Mouse (Mus musculus) MEL (cell line): ENCODE measurements around the gene Ccdc173. TPM values are rescaled to one million over a fixed set of nuclear protein-coding genes. Genes with fewer than 3 reads are reported as not detected.

ENCODE experiments used
- DNase-seq: peaks from one replicate; pipeline ENCODE4 v3.0.0; 2011; ENCODE audit warnings: low read depth, low spot score
- H3K27ac ChIP-seq: 2 replicates; pipeline ENCODE4 v1.5.1; 2012; ENCODE audit warnings: low read depth, mild to moderate bottlenecking, control low read depth, low read length, moderate library complexity; ENCODE audit not compliant: control insufficient read depth
- H3K27me3 ChIP-seq, 2 experiments: fragments of 150-350 bp in 1 of 2; sonication (generic) in 1 of 2; 2 replicates each; pipeline ENCODE4 v1.6.1; 2012; ENCODE audit warnings: low read length in 2 of 2, mild to moderate bottlenecking in 2 of 2, improper control_type of control experiment in 1 of 2, moderate library complexity in 1 of 2; ENCODE audit not compliant: insufficient read depth in 2 of 2, control insufficient read depth in 1 of 2
- H3K36me3 ChIP-seq, 2 experiments: 2 replicates each; pipeline ENCODE4 v1.6.1; 2012 to 2014; ENCODE audit warnings: low read length in 2 of 2, improper control_type of control experiment in 1 of 2, inconsistent platforms in 1 of 2, mild to moderate bottlenecking in 1 of 2; ENCODE audit not compliant: insufficient read depth in 2 of 2, control insufficient read depth in 1 of 2
- H3K4me1 ChIP-seq, 2 experiments: fragments of 150-350 bp in 1 of 2; sonication (generic) in 1 of 2; 2 replicates each; pipeline ENCODE4 v1.6.1; 2012; ENCODE audit warnings: low read length in 2 of 2, improper control_type of control experiment in 1 of 2, mild to moderate bottlenecking in 1 of 2; ENCODE audit not compliant: insufficient read depth in 2 of 2, control insufficient read depth in 1 of 2
- H3K4me3 ChIP-seq, 2 experiments: fragments of 150-350 bp in 1 of 2; sonication (generic) in 1 of 2; 2 replicates each; pipeline ENCODE4 v1.5.1; 2012; ENCODE audit warnings: low read depth in 2 of 2, low read length in 2 of 2, mild to moderate bottlenecking in 2 of 2, moderate library complexity in 2 of 2, control low read depth in 1 of 2, improper control_type of control experiment in 1 of 2; ENCODE audit not compliant: control insufficient read depth in 1 of 2, insufficient read depth in 1 of 2
- H3K79me2 ChIP-seq: 2 replicates; pipeline ENCODE4 v1.6.1; 2012; ENCODE audit warnings: mild to moderate bottlenecking, low read length, moderate library complexity; ENCODE audit not compliant: control insufficient read depth, poor library complexity, insufficient read depth
- H3K9ac ChIP-seq: 2 replicates; pipeline ENCODE4 v1.6.1; 2012; ENCODE audit warnings: low read depth, mild to moderate bottlenecking, control low read depth, low read length, moderate library complexity; ENCODE audit not compliant: control insufficient read depth, poor library complexity, severe bottlenecking
- H3K9me3 ChIP-seq: fragments of 150-350 bp; sonication (generic); replicated peaks from 2 replicates; pipeline ENCODE4 v1.6.1; 2012; ENCODE audit warnings: mild to moderate bottlenecking, low read length, improper control_type of control experiment, moderate library complexity; ENCODE audit not compliant: insufficient read depth
- CHD2 ChIP-seq: IDR thresholded peaks from 2 replicates; pipeline ENCODE4 v1.6.1; 2011; ENCODE audit warnings: low read length, improper control_type of control experiment
- CTCF ChIP-seq, 3 experiments: IDR thresholded peaks in 2 of 3; conservative IDR thresholded peaks in 1 of 3; 2 replicates each; pipeline ENCODE4 v1.5.1; 2011 to 2012; ENCODE audit warnings: low read length in 3 of 3, low read depth in 2 of 3, mild to moderate bottlenecking in 2 of 3, improper control_type of control experiment in 1 of 3, inconsistent platforms in 1 of 3, mixed read lengths in 1 of 3, moderate library complexity in 1 of 3; ENCODE audit not compliant: control insufficient read depth in 1 of 3, insufficient read depth in 1 of 3, poor library complexity in 1 of 3, severe bottlenecking in 1 of 3
- ELF1 ChIP-seq: IDR thresholded peaks from 2 replicates; pipeline ENCODE4 v1.6.1; 2014; ENCODE audit warnings: low read depth, mild to moderate bottlenecking, inconsistent platforms, low read length, improper control_type of control experiment, moderate library complexity
- EP300 ChIP-seq, 2 experiments: IDR thresholded peaks; 2 replicates each; pipeline ENCODE4 v1.6.1; 2011; ENCODE audit warnings: improper control_type of control experiment in 2 of 2, low read length in 2 of 2, low read depth in 1 of 2, mild to moderate bottlenecking in 1 of 2
- ETS1 ChIP-seq: IDR thresholded peaks from 2 replicates; pipeline ENCODE4 v1.6.1; 2012; ENCODE audit warnings: low read depth, mild to moderate bottlenecking, inconsistent platforms, low read length, improper control_type of control experiment, moderate library complexity
- GATA1 ChIP-seq: IDR thresholded peaks from 2 replicates; pipeline ENCODE4 v1.6.1; 2011; ENCODE audit warnings: low read depth, low read length, improper control_type of control experiment
- JUND ChIP-seq: IDR thresholded peaks from 2 replicates; pipeline ENCODE4 v1.6.1; 2011; ENCODE audit warnings: low read depth, mild to moderate bottlenecking, improper control_type of control experiment, low read length
- MEF2A ChIP-seq: IDR thresholded peaks from 2 replicates; pipeline ENCODE4 v1.6.1; 2014; ENCODE audit warnings: low read depth, mild to moderate bottlenecking, inconsistent platforms, low read length, improper control_type of control experiment; ENCODE audit not compliant: poor library complexity, insufficient replicate concordance, severe bottlenecking; ENCODE audit errors: extremely low read depth
- MYB ChIP-seq: IDR thresholded peaks from 2 replicates; pipeline ENCODE4 v1.6.1; 2011; ENCODE audit warnings: mild to moderate bottlenecking, low read depth, low read length, improper control_type of control experiment
- MYC ChIP-seq: IDR thresholded peaks from 2 replicates; pipeline ENCODE4 v1.6.1; 2011; ENCODE audit warnings: low read depth, mild to moderate bottlenecking, low read length, improper control_type of control experiment, moderate library complexity
- NELFE ChIP-seq: IDR thresholded peaks from 2 replicates; pipeline ENCODE4 v1.6.1; 2011; ENCODE audit warnings: low read depth, low read length, improper control_type of control experiment
- NRF1 ChIP-seq: IDR thresholded peaks from 2 replicates; pipeline ENCODE4 v1.6.1; 2014; ENCODE audit warnings: low read depth, mild to moderate bottlenecking, inconsistent platforms, low read length, improper control_type of control experiment, moderate library complexity; ENCODE audit not compliant: poor library complexity, insufficient read depth, severe bottlenecking
- POLR2A ChIP-seq, 2 experiments: IDR thresholded peaks; 2 replicates each; pipeline ENCODE4 v1.6.1; 2011 to 2012; ENCODE audit warnings: low read length in 2 of 2, mild to moderate bottlenecking in 2 of 2, control low read depth in 1 of 2, improper control_type of control experiment in 1 of 2, low read depth in 1 of 2, moderate library complexity in 1 of 2; ENCODE audit not compliant: control insufficient read depth in 1 of 2, insufficient read depth in 1 of 2, poor library complexity in 1 of 2
- POLR2AphosphoS2 ChIP-seq: IDR thresholded peaks from 2 replicates; pipeline ENCODE4 v1.6.1; 2011; ENCODE audit warnings: low read length, improper control_type of control experiment
- POLR2AphosphoS5 ChIP-seq: IDR thresholded peaks from 2 replicates; pipeline ENCODE4 v1.6.1; 2012; ENCODE audit warnings: low read depth, borderline replicate concordance, mild to moderate bottlenecking, inconsistent platforms, low read length, moderate library complexity, mixed read lengths
- RCOR1 ChIP-seq: IDR thresholded peaks from 2 replicates; pipeline ENCODE4 v1.6.1; 2012; ENCODE audit warnings: low read depth, mild to moderate bottlenecking, inconsistent platforms, low read length, improper control_type of control experiment
- SIN3A ChIP-seq: IDR thresholded peaks from 2 replicates; pipeline ENCODE4 v1.6.1; 2012; ENCODE audit warnings: low read length, improper control_type of control experiment, inconsistent platforms
- TAL1 ChIP-seq: IDR thresholded peaks from 2 replicates; pipeline ENCODE4 v1.6.1; 2012; ENCODE audit warnings: mild to moderate bottlenecking, inconsistent platforms, low read length, moderate library complexity, mixed read lengths
- TBP ChIP-seq: IDR thresholded peaks from 2 replicates; pipeline ENCODE4 v1.8.0; 2011; ENCODE audit warnings: low read depth, low read length, improper control_type of control experiment
- UBTF ChIP-seq: IDR thresholded peaks from 2 replicates; pipeline ENCODE4 v1.6.1; 2012; ENCODE audit warnings: low read depth, mild to moderate bottlenecking, inconsistent platforms, low read length, improper control_type of control experiment, moderate library complexity, borderline replicate concordance; ENCODE audit not compliant: insufficient read depth
- USF1 ChIP-seq: IDR thresholded peaks from 2 replicates; pipeline ENCODE4 v1.6.1; 2014; ENCODE audit warnings: low read depth, mild to moderate bottlenecking, inconsistent platforms, low read length, improper control_type of control experiment, moderate library complexity
- USF2 ChIP-seq, 2 experiments: IDR thresholded peaks; 2 replicates each; pipeline ENCODE4 v1.6.1; 2011 to 2012; ENCODE audit warnings: improper control_type of control experiment in 2 of 2, low read length in 2 of 2, borderline replicate concordance in 1 of 2, inconsistent platforms in 1 of 2, low read depth in 1 of 2, mild to moderate bottlenecking in 1 of 2; ENCODE audit not compliant: insufficient read depth in 1 of 2
- ZNF384 ChIP-seq: IDR thresholded peaks from 2 replicates; pipeline ENCODE4 v1.6.1; 2012; ENCODE audit warnings: low read depth, mild to moderate bottlenecking, inconsistent platforms, low read length, improper control_type of control experiment
- polyA plus RNA-seq, 2 experiments: library from polyadenylated mRNA; stranded (reverse) in 1 of 2; unstranded in 1 of 2; fragments of >175 nt in 1 of 2; fragments of >200 nt in 1 of 2; gene quantifications; 2 replicates each; pipeline versions ENCODE4 v1.2.1 to v1.2.4; 2012; ENCODE audit warnings: low replicate concordance in 2 of 2, low read depth in 1 of 2; ENCODE audit not compliant: insufficient read length in 2 of 2, insufficient read depth in 1 of 2, missing spikeins in 1 of 2
- total RNA-seq: library from RNA; depleted of rRNA; stranded (reverse); fragments of 300-350 nt; gene quantifications from 2 replicates; pipeline ENCODE4 v1.2.3, GENCODE M21; 2012

Gene Ccdc173
- total and polyA plus RNA-seq, 3 experiments: 1.1 to 1.9 TPM; not detected in 1

- H3K27me3 ChIP-seq: no peaks in the 10 kb centered on the region
- no peaks in the 10 kb centered on the region for H3K79me2 ChIP-seq
- TF ChIP-seq ETS1 (0 out of 2 replicates have a peak, but pooled peaks have one; percentile 35), ZNF384 (no peak), RCOR1 (peak; percentile 18; the same call in 1 of the 2 replicates), MEF2A (no peak), TAL1 (no peak), ELF1 (no peak), GATA1 (no peak), USF2 (IDR thresholded peaks at IDR 0.05; ENCODE audit: borderline replicate concordance in 1 of 2, insufficient read depth in 1 of 2, low read depth in 1 of 2, low read length in 2 of 2) (no peak), USF1 (no peak), MYB (0 out of 2 replicates have a peak, but pooled peaks have one; percentile 42), MYC (no peak; the same call in 1 of the 2 replicates), SIN3A (peak; percentile 27; the same call in 1 of the 2 replicates), TBP (peak; percentile 63; the same call in 1 of the 2 replicates), UBTF (0 out of 2 replicates have a peak, but pooled peaks have one; percentile 33), CHD2 (no peak), NELFE (peak; percentile 9; the same call in 1 of the 2 replicates), CTCF (IDR thresholded peaks at IDR 0.05 in 2 of 3, conservative IDR thresholded peaks at IDR 0.05 in 1 of 3; ENCODE audit: control insufficient read depth in 1 of 3, insufficient read depth in 1 of 3, low read depth in 2 of 3, low read length in 3 of 3, poor library complexity in 1 of 3, severe bottlenecking in 1 of 3) (no peak), POLR2AphosphoS5 (no peak), POLR2AphosphoS2 (no peak), NRF1 (no peak), POLR2A (IDR thresholded peaks at IDR 0.05; ENCODE audit: control insufficient read depth in 1 of 2, insufficient read depth in 1 of 2, low read depth in 1 of 2, low read length in 2 of 2, poor library complexity in 1 of 2) (peak in 1 of 2 experiments; percentile 42; a peak in 1 of 4 replicates), JUND (no peak), EP300 (IDR thresholded peaks at IDR 0.05; ENCODE audit: low read depth in 1 of 2, low read length in 2 of 2) (peak; percentile 45 to 59; a peak in 3 of 4 replicates)
- TF ChIP-seq, all 39 proteins: peak for 9
- peak; percentile 73 for DNase-seq
- no peaks in the 10 kb centered on the region for H3K9me3 ChIP-seq
- peak overlapping the region; percentile 74 to 82 for H3K4me3 ChIP-seq
- H3K9ac ChIP-seq: peak overlapping the region; percentile 48
- H3K4me1 ChIP-seq: peaks cover 2 to 14% of the 10 kb centered on the region in 2 experiments
- H3K36me3 ChIP-seq: peaks cover 0 to 17% of the 10 kb centered on the region in 2 experiments; a peak in 2 of 4 replicates
- peak overlapping the region; percentile 65 for H3K27ac ChIP-seq
These were observed 14.4 kb upstream of the Ccdc173 start for GRCm38 (mm10) chr2:69803756-69804155.
